Mouse (Mus musculus) stomach, postnatal 0 days (tissue): ENCODE results near the gene Stpg4. TPM values are rescaled to one million over a fixed set of nuclear protein-coding genes. Genes with fewer than 3 reads are reported as not detected.

Experiments
- ATAC-seq: fragments of 200-750 bp; cut with Nextera tagmentation; 2 replicates; pipeline ENCODE4 v1.8.0; 2017; ENCODE audit not compliant: low FRiP score, low TSS enrichment
- DNase-seq: peaks from one replicate; pipeline ENCODE4 v3.0.0-alpha.2; 2016; ENCODE audit warnings: low spot score
- H3K27ac ChIP-seq: fragments of 300-500 bp; sonication (generic); replicated peaks from 2 replicates; pipeline ENCODE4 v1.5.1; 2014; ENCODE audit warnings: mild to moderate bottlenecking, control low read depth
- H3K27me3 ChIP-seq: fragments of 300-500 bp; sonication (generic); 2 replicates; pipeline ENCODE4 v1.6.1; 2014; ENCODE audit warnings: low read length; ENCODE audit not compliant: control insufficient read depth, insufficient read depth
- H3K36me3 ChIP-seq: fragments of 300-500 bp; sonication (generic); 2 replicates; pipeline ENCODE4 v1.6.1; 2014; ENCODE audit warnings: low read length, mixed read lengths; ENCODE audit not compliant: control insufficient read depth, insufficient read depth
- H3K4me1 ChIP-seq: fragments of 300-500 bp; sonication (generic); replicated peaks from 2 replicates; pipeline ENCODE4 v1.6.1; 2014; ENCODE audit warnings: antibody characterized with exemption; ENCODE audit not compliant: control insufficient read depth, insufficient read depth
- H3K4me2 ChIP-seq: fragments of 300-500 bp; sonication (generic); replicated peaks from 2 replicates; pipeline ENCODE4 v1.6.1; 2014; ENCODE audit warnings: low read depth, mild to moderate bottlenecking, control low read depth, moderate library complexity
- H3K4me3 ChIP-seq: fragments of 300-500 bp; sonication (generic); 2 replicates; pipeline ENCODE4 v1.5.1; 2014; ENCODE audit warnings: low read depth, low read length, control low read depth
- H3K9ac ChIP-seq: fragments of 300-500 bp; sonication (generic); 2 replicates; pipeline ENCODE4 v1.6.1; 2014; ENCODE audit warnings: mild to moderate bottlenecking, low read length, control low read depth, mixed read lengths
- H3K9me3 ChIP-seq: fragments of 300-500 bp; sonication (generic); 2 replicates; pipeline ENCODE4 v1.6.1; 2016; ENCODE audit warnings: low read length; ENCODE audit not compliant: control insufficient read depth
- CTCF ChIP-seq: IDR thresholded peaks from 2 replicates; pipeline ENCODE4 v1.5.1; 2016; ENCODE audit warnings: antibody characterized with exemption, low read depth, mild to moderate bottlenecking, moderate library complexity
- EP300 ChIP-seq: optimal IDR thresholded peaks from 2 replicates; pipeline ENCODE3; 2016; ENCODE audit warnings: antibody characterized with exemption
- WGBS: fragments of 180-500 bp; shearing (Covaris S2); extraction: QIAGEN DNeasy Blood & Tissue Kit; methylation state at CpG from one replicate; pipeline ENCODE4 v1.1.7; 2014; 5-methylcytosine and 5-hydroxymethylcytosine counted together
- polyA plus RNA-seq: library from polyadenylated mRNA; unstranded; fragments of >200 nt; fragmentation: Nextera tagmentation; extraction: Ambion mirVana; gene quantifications from 2 replicates; pipeline ENCODE4 v1.2.1, GENCODE M21; 2015

The Stpg4 gene
- polyA plus RNA-seq, result not detected in 2 replicates

DNA sequence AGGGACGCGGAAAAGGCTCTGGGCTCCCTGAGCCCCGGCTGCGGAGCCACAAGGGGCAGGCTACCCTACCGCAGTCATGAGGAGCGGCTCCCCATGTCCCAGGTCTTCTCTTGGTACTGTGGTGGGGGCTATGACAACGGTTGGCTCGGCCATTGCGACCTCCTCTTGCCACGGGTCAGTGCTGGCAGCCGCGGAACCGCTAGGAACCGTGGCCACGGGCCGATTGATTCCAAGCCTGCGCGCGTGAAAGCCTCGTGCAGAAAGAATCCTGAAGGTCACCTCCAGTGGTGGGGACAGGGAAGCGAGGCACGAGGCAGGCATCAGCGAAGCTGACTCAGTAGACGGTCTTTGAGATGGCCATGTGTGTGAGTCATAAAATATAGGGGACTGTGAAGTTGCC, at the start of gene Stpg4:
TSS of gene Stpg4 (minus strand) at position 231 of the 400 bp plus-strand sequence.
- Histone ChIP-seq H3K4me2 (peak within 1 kb of the TSS; percentile 35), H3K4me1 (no peaks in the 10 kb centered on the region), H3K27me3 (no peaks in the 10 kb centered on the region), H3K36me3 (peaks cover 2% of the 10 kb centered on the region; the same call in 1 of the 2 replicates), H3K9ac (no peak within 1 kb of the TSS), H3K9me3 (no peaks in the 10 kb centered on the region), H3K27ac (peak within 1 kb of the TSS; percentile 71), H3K4me3 (no peak within 1 kb of the TSS)
- DNase-seq, result peak; percentile 28
- peak; percentile 38; the same call in 1 of the 2 replicates for ATAC-seq
- WGBS, result 47% methylated on average over 24 of the region's 24 CpGs
- TF ChIP-seq EP300, result no peak
- peak; percentile 34 for TF ChIP-seq CTCF

DNA sequence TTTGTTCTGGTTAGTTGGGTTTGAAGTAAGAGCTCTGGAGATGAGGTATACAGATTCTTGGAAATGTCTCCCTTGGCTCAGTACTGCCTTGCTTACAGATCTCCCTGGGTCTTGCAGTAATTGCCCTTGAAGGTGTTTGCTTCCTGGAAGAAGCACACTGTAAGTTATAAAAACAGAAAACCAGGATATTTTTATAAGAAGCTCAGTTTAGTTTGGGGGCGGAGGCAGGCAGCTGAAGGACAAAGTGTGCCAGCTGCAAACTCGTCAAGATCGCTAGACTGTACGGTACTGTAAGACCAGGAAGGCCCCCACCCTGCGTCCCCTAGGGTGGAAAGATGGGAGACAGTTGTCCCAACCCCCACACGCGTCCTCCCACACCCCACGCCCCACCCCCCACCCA, 47.8 kb upstream of the Stpg4 start:
- Histone ChIP-seq H3K4me3 (no peak overlapping the region), H3K4me1 (peaks cover 8% of the 10 kb centered on the region; the same call in 1 of the 2 replicates), H3K27ac (no peak overlapping the region), H3K9me3 (no peaks in the 10 kb centered on the region), H3K4me2 (no peak overlapping the region), H3K27me3 (no peaks in the 10 kb centered on the region), H3K9ac (no peak overlapping the region), H3K36me3 (no peaks in the 10 kb centered on the region)
- ATAC-seq (no peak), DNase-seq (no peak)
- WGBS, result 47% methylated on average over 8 of the region's 8 CpGs
- TF ChIP-seq CTCF, result no peak
- no peak for TF ChIP-seq EP300

DNA sequence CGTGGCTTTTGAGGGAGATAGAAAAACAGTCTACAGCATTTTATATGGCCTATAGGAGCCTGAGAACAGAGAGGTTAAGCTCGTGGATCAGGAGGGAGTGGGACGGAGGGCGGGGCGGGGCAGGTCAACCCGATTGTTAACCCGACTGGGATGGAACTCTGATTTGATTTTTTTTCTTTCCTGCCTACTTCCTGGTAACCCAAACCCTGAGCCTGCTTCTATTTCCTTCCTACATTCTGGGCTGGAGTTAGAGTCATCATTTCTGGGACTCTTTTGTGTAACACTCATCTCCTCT, 46.9 kb upstream of the Stpg4 start:
- ATAC-seq, result peak; percentile 53; the same call in 1 of the 2 replicates
- Histone ChIP-seq H3K9me3 (no peaks in the 10 kb centered on the region), H3K36me3 (no peaks in the 10 kb centered on the region), H3K4me2 (peak overlapping the region; percentile 55), H3K27me3 (no peaks in the 10 kb centered on the region), H3K9ac (no peak overlapping the region), H3K4me3 (peak overlapping the region; percentile 25; the same call in 1 of the 2 replicates), H3K4me1 (peaks cover 8% of the 10 kb centered on the region; the same call in 1 of the 2 replicates), H3K27ac (no peak overlapping the region)
- DNase-seq, result no peak
- TF ChIP-seq CTCF, result no peak
- no peak for TF ChIP-seq EP300
- WGBS, result 7% methylated on average over 7 of the region's 7 CpGs

DNA sequence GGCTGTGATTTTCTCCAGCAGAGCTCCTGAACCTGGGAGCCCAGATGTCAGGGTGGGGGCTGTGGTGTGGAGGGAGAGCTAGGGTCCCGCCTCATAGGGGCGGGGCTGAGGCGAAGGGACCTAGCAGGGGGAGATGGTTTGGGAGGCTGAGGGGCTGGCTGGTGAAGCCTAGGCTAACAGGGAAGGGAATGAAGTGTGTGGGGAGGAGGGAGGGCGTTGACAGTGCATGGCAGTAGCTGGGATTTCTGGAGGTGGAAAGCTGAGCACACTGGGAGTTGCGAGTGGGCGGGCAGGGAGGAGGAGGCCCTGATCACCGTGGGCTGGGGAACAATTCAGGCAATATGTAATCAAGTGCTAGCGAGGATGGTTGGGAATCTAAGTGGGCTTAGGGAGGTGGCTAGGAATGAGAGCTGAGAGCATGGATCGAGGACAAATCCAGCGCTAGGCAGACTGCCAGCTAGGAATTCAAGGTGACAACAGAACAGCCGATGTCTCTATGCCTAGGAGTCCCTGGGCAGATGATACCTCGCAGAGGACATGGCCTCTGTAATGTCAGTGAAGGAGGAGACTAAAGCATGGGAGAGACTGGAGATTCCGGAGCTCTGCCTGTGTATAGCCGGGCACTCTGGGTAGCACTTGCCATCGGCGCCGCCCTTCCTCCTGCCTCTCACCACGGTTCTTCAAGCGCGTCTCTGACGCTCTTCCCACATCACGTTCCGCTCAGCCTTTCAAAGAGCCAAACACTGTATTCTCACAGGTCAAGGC, 46.4 kb upstream of the Stpg4 start:
- Histone ChIP-seq H3K4me1 (peaks cover 8% of the 10 kb centered on the region; the same call in 1 of the 2 replicates), H3K9me3 (no peaks in the 10 kb centered on the region), H3K4me3 (peak overlapping the region; percentile 25), H3K4me2 (peak overlapping the region; percentile 55), H3K27ac (peak overlapping the region; percentile 63), H3K9ac (peak overlapping the region; percentile 38; the same call in 1 of the 2 replicates), H3K36me3 (no peaks in the 10 kb centered on the region), H3K27me3 (no peaks in the 10 kb centered on the region)
- TF ChIP-seq CTCF (no peak), EP300 (no peak)
- WGBS, result 2% methylated on average over 23 of the region's 23 CpGs
- DNase-seq, result peak; percentile 55
- ATAC-seq, result peak; percentile 63

DNA sequence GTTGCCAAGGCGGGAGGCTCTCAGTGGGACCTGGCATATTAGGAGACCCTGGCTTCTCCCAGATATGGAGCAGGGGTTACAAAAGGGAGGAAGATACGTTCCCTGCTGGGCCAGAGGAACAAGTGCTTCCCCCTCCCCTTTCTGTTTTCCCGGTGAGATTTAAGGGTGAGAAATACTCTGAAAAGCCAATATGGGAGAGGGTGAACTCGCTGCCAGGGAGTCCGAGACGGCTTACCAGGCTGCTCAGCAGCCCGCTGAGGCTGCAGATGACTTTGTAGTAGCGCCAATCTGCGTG, 45.8 kb upstream of the Stpg4 start:
- peaks cover 8% of the 10 kb centered on the region; the same call in 1 of the 2 replicates for H3K4me1 ChIP-seq
- H3K4me3 ChIP-seq, result peak overlapping the region; percentile 25
- DNase-seq, result no peak
- no peaks in the 10 kb centered on the region for H3K36me3 ChIP-seq
- WGBS, result 12% methylated on average over 9 of the region's 9 CpGs
- peak overlapping the region; percentile 55 for H3K4me2 ChIP-seq
- no peaks in the 10 kb centered on the region for H3K27me3 ChIP-seq
- peak overlapping the region; percentile 38; the same call in 1 of the 2 replicates for H3K9ac ChIP-seq
- no peak for ATAC-seq
- TF ChIP-seq CTCF, result no peak
- TF ChIP-seq EP300, result no peak
- peak overlapping the region; percentile 63 for H3K27ac ChIP-seq
- no peaks in the 10 kb centered on the region for H3K9me3 ChIP-seq

DNA sequence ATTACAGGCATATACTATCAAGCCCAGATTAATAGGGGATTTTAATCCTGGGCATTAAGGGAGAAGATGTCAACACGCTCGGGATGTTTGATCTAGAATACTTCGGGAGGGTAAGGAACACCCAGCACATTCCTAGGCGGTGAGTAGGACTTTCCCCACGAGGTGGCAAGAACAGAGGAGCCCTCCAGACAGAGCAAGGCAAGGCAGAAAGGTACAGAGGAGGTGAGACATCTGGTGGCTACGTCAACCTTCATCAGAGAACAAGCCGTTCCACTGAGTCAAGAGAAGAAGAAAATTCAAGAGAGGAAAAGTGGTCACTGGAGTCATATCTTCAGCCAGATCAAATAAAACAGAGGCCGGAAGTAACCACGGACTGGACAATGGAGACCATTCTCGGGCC, 45.3 kb upstream of the Stpg4 start:
- Histone ChIP-seq H3K4me3 (no peak overlapping the region), H3K27ac (peak overlapping the region; percentile 63), H3K9me3 (no peaks in the 10 kb centered on the region), H3K36me3 (no peaks in the 10 kb centered on the region), H3K4me1 (peaks cover 8% of the 10 kb centered on the region; the same call in 1 of the 2 replicates), H3K4me2 (peak overlapping the region; percentile 55), H3K27me3 (no peaks in the 10 kb centered on the region), H3K9ac (no peak overlapping the region)
- TF ChIP-seq CTCF, result peak; percentile 35; the same call in 1 of the 2 replicates
- TF ChIP-seq EP300, result no peak
- ATAC-seq (peak; percentile 59), DNase-seq (no peak)
- 32% methylated on average over 10 of the region's 10 CpGs for WGBS
